Mouse (Mus musculus) gastrocnemius, postnatal 14 days (tissue): Measurements from ENCODE around the gene Snd1. TPM values are rescaled to one million over a fixed set of nuclear protein-coding genes. Genes with fewer than 3 reads are reported as not detected.

Source experiments
- DNase-seq: peaks from one replicate; pipeline ENCODE4 v3.0.0; 2021; ENCODE audit warnings: mixed read lengths
- intact Hi-C: fragments of 180-260 bp; cut with DNase I; formaldehyde crosslinking; loops from one replicate; pipeline ENCODE4 v1.15.1; 2025; ENCODE audit warnings: low total_unique reads
- total RNA-seq, 2 experiments: library from RNA; stranded (reverse); gene quantifications; 2 replicates each; pipeline ENCODE4 v1.2.3; 2021

The Snd1 gene
- total RNA-seq, 2 experiments from 2014 or later = 43.4 to 51.3 TPM

GRCm38 (mm10) chr6:28762132-28762775, 287.3 kb downstream of the Snd1 start:
- intact Hi-C loops = no loop called here
- DNase-seq = no peak

GRCm38 (mm10) chr6:28766622-28767021, 291.7 kb downstream of the Snd1 start:
- intact Hi-C loops = no loop called here
- no peak for DNase-seq

GRCm38 (mm10) chr6:28767891-28768481, 293.0 kb downstream of the Snd1 start:
- intact Hi-C loops = no loop called here
- DNase-seq = no peak

- DNase-seq = no peak
- intact Hi-C loops = no loop called here
These were observed 296.4 kb downstream of the Snd1 start for GRCm38 (mm10) chr6:28771331-28771730.

GRCm38 (mm10) chr6:28781696-28782095, 306.8 kb downstream of the Snd1 start:
- intact Hi-C loops = no loop called here
- no peak for DNase-seq

- intact Hi-C loops = no loop called here
- DNase-seq = no peak
These were observed 308.2 kb downstream of the Snd1 start for GRCm38 (mm10) chr6:28783082-28783647.

- DNase-seq = no peak
These were observed 309.0 kb downstream of the Snd1 start for GRCm38 (mm10) chr6:28783953-28784352.

GRCm38 (mm10) chr6:28785770-28786169, 310.8 kb downstream of the Snd1 start:
- intact Hi-C loops = no loop called here
- DNase-seq = no peak

More at GRCm38 (mm10) chr6:28783953-28784352, 309.0 kb downstream of the Snd1 start:
- intact Hi-C loops = no loop called here

GRCm38 (mm10) chr6:28787133-28787532, 312.2 kb downstream of the Snd1 start:
- DNase-seq = no peak
- intact Hi-C loops = no loop called here

GRCm38 (mm10) chr6:28789685-28790084, 314.7 kb downstream of the Snd1 start:
- no peak for DNase-seq
- intact Hi-C loops = no loop called here

GRCm38 (mm10) chr6:28791183-28791582, 316.2 kb downstream of the Snd1 start:
- intact Hi-C loops = no loop called here
- DNase-seq = no peak

GRCm38 (mm10) chr6:28791809-28792208, 316.9 kb downstream of the Snd1 start:
- DNase-seq = no peak
- intact Hi-C loops = no loop called here

GRCm38 (mm10) chr6:28795380-28795779, 320.4 kb downstream of the Snd1 start:
- intact Hi-C loops = no loop called here
- DNase-seq = no peak

- intact Hi-C loops = no loop called here
- no peak for DNase-seq
These were observed 321.0 kb downstream of the Snd1 start for GRCm38 (mm10) chr6:28795792-28796515.

- intact Hi-C loops = no loop called here
- DNase-seq = no peak
These were observed 324.9 kb downstream of the Snd1 start for GRCm38 (mm10) chr6:28799818-28800217.

GRCm38 (mm10) chr6:28800976-28801375, 326.0 kb downstream of the Snd1 start:
- no peak for DNase-seq
- intact Hi-C loops = no loop called here

GRCm38 (mm10) chr6:28803678-28804279, 328.8 kb downstream of the Snd1 start:
- no peak for DNase-seq
- intact Hi-C loops = no loop called here

GRCm38 (mm10) chr6:28804751-28805150, 329.8 kb downstream of the Snd1 start:
- intact Hi-C loops = no loop called here
- DNase-seq = no peak

- DNase-seq = no peak
- intact Hi-C loops = no loop called here
These were observed 338.1 kb downstream of the Snd1 start for GRCm38 (mm10) chr6:28813057-28813456.

- DNase-seq = no peak
- intact Hi-C loops = no loop called here
These were observed 340.0 kb downstream of the Snd1 start for GRCm38 (mm10) chr6:28814895-28815294.
